Mouse (Mus musculus): ENCODE measurements around the gene Trim62.

The Trim62 gene

GRCm38 (mm10) chr4:128885540-128885939 lies 2.2 kb downstream of the Trim62 start:
- no peak for DNase-seq (ENCODE audit: low spot score in 2 of 2)

DNA sequence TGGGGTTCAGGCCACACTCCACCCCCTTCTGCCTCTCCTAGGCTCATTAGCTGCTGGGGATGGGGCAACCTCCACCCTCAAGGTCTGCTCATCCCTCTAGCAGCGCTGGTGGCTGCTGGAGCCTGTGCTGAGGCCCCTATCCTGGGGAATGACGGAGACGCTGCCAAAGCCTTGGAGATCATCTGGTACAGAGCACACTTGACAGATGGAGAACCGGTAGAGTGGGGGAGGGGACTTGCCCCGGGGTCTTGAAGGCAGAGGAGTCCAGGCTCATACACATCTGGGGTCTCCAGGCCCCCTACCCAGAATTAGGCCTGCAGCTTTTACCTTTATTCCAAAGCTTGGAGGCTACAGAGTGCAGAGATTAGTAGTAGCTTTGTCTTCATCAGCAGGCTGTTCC lies 3.2 kb downstream of the Trim62 start:
- no peak for DNase-seq (ENCODE audit: low spot score in 2 of 2)

DNA sequence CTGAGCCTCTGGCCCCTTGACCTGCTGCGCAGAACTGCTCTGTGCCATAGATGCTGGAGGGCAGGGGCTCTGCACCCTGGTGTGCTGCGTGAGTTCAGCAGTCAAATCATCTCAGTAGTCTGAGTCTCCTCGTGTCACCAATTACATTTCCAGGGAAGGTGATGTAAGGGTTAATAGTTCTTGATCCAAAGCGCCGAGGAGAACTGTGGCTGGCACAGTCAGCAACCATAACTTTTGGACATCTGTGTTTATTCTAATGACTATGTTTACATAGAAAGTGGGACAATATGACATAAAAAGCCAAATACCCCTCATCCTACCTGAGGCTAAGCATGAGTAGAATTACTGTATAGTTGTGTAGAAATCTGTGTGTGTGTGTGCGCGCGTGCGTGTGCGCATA lies 3.6 kb downstream of the Trim62 start:
- DNase-seq (ENCODE audit: low spot score in 2 of 2) = no peak

DNA sequence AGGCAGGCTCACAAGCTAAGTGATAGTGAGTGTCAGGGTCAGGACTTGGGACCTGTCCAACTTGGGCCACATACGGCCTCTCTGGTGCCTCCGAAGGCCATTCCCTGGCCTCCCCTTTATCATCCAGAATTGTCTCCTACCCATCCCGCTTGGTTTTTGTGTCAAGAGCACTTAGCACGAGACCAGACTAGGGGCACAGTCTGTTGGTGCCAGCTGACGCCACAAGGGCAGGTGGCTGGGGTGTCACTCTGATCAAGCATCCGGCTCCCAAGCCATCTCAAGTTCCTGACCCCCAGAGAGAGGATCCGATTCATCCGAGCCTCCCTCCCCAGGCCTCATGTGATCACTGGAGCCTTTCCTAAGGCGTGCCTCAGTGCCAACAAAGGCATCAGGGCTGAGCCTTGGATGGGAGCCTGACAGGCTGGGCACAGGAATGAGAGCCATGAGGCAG lies 4.3 kb downstream of the Trim62 start:
- DNase-seq (ENCODE audit: low spot score in 2 of 2) = no peak

DNA sequence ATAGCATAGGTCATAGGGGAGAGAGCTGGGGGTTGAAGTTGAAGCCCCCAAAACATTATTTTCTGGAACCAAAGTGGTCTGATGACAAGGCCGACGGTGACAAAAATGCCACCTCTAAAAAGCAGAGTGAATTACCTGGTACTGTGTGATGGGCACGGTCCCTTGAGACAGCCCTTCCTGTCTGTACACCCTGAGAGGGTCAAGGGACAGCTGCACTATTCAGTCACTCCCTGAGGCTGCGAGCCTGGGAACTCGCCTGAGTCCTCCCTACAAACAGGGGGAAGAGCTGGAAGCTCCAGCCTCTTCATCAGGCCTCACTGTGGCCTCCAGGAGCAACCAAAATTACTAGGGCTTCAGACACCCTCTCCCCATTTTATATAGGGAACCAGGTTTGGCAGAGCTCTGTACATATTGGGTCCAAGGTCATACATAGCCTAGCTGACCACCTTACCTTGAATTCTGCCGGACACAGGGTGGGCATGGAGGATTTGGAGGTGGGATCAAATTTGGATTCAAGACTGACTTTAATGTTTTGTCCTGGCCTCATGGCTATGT lies 5.1 kb downstream of the Trim62 start:
- no peak for DNase-seq (ENCODE audit: low spot score in 2 of 2)

DNA sequence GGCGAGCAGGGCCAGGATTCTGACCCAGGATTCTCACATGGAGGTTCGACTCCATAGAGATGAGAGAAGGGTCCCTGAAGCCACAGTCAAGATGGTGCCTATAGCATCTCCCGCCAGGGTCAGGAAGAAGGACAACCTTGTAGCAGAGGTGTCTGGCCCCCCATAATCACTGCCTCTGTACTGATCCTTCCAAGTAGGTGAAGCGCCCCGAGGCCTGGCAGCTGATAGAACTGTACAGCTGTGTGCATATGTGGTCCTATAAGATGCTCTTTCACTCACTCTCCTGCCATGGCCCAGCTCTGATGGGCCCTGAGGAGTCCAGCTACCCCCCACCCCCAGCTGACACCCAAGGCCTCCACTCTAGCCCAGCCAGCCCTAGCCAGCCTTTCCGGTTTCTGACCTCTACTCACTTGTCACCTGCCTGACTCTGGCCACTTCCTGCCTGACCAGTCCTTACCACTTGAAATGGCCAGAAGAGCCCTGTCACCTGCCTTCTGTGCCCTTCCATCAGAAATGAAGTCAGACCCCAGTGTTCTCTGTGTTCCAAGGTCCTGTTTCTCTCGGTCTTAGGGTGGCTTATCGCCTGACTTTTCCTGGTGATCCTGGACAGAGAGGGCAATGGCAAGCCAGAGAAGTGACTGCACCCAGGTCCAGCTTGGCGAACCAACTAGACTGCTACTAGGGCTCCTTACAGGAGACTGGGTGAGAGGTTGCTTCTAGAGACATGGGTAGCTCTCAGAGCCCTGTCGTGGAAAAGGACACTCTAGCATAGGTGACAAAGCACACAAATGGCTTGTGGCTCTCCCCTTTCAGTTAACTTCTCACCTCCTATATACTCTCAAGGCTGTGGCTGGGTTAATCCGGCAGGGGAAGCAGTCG lies 6.6 kb downstream of the Trim62 start:
- DNase-seq (ENCODE audit: low spot score in 2 of 2) = peak in 1 of 2 experiments; percentile 58

GRCm38 (mm10) chr4:128891157-128891556 lies 7.8 kb downstream of the Trim62 start:
- DNase-seq (ENCODE audit: low spot score in 2 of 2) = no peak

DNA sequence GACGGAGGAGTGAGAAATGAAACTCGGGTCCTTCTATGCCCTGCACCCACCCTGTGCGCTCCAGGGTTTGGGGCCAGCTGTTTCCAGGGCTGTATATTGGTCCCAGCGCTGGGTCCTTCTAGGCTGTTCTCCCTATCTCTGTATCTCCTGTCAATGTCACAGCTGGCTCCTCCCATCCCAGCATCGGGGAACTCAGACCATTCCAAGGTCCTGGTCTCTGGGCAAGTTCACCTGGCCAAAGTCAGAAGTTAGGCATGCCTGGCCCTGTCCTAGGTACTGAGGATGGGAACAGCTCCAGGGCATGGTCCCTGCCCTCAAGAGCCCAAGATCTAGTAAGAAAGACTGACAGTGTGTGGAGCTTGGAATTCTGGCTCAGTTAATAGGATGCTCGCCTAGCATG lies 8.4 kb downstream of the Trim62 start:
- DNase-seq (ENCODE audit: low spot score in 2 of 2) = no peak

- no peak for DNase-seq (ENCODE audit: low spot score in 2 of 2)
Observed at GRCm38 (mm10) chr4:128892188-128892587, 8.8 kb downstream of the Trim62 start.

GRCm38 (mm10) chr4:128894112-128894511 lies 10.7 kb downstream of the Trim62 start:
- DNase-seq (ENCODE audit: low spot score in 2 of 2) = no peak

- no peak for DNase-seq (ENCODE audit: low spot score in 2 of 2)
Observed at GRCm38 (mm10) chr4:128895841-128896240, 12.5 kb downstream of the Trim62 start.

GRCm38 (mm10) chr4:128896667-128897066 lies 13.3 kb downstream of the Trim62 start:
- no peak for DNase-seq (ENCODE audit: low spot score in 2 of 2)

DNA sequence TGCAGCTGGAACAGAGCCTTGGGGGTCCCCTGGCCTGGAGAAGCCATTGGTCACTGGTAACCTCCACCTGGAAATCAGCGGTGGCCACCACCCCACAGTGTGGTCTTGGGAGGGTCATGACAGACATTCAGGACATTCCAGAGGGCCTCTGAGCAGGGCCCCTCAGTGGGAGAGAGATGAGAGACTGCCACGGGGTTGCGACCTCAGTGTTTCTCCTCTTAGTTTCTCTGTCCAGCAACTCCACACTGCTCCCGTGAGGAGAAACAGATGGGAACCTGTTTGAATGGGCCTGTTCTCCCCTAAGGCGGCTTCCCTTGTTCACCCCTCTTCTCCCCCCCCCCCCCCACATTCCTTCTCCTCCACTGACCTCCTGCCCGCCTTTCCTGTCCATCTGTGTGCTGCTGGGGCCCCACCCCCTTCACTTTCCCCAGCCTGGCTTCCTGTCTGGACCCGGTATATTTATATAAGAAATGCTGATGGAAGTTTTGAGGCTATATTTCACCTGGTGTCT lies 14.6 kb downstream of the Trim62 start:
- DNase-seq (ENCODE audit: low spot score in 2 of 2) = no peak

DNA sequence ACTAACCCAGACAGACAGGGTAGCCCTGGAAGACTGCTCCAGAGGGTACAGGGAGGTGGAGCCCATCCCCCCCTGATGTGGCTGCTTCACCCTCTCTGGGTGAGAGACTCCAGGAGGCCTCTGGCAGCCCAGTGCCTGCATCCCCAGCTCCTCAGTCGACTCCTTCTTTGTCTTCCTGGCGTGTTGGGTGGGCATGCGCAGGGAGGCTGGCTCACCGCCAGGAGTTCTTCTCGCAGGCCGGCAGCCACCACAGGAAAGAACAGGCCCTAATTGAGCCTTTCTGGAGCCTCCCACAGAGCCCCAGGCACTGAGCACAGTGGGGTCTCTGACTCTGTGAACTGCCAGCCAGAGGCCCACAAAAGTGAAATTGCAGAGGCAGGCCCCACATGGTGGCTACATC lies 16.0 kb downstream of the Trim62 start:
- DNase-seq (ENCODE audit: low spot score in 2 of 2) = no peak

- DNase-seq (ENCODE audit: low spot score in 2 of 2) = no peak
Observed at GRCm38 (mm10) chr4:128900484-128900883, 17.1 kb downstream of the Trim62 start.

- DNase-seq (ENCODE audit: low spot score in 2 of 2) = no peak
Observed at GRCm38 (mm10) chr4:128902390-128902789, 19.0 kb downstream of the Trim62 start.

DNA sequence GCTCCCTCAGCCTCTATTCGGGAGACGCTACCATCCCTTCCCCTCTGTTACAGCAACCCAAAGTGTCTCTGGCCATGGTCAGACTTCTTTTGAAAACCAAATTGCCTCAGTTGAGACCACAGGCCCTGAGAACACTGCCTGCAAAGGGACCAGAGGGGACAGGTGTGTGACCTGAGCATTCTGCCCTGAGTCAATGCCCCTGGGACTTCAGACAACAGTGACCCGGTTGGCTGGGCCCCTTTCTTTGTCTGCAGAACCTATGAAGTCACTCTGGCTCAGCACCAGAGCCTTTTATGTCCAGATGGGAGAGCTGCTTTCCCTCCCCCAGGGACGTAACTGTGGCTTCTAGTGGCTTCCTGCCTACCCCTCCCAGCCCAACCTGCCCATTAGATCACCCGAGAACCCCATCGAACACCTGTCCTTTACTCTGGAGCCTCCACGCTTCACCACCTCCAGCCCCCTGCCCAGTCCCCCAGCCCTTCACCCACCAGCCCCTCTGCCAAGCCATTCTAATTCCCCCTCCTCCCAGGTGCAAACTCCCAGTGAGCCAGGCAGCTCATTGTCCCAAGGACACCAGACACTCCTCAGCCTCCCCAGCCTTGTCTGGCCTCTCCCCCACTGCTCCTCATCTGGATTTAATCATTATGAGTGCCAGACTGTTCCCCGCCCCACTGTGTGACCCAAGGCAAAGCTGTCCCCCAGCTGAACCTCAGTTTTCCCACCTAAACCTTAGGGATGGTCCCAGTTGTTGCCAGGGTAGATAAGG lies 20.8 kb downstream of the Trim62 start:
- no peak for DNase-seq (ENCODE audit: low spot score in 2 of 2)

DNA sequence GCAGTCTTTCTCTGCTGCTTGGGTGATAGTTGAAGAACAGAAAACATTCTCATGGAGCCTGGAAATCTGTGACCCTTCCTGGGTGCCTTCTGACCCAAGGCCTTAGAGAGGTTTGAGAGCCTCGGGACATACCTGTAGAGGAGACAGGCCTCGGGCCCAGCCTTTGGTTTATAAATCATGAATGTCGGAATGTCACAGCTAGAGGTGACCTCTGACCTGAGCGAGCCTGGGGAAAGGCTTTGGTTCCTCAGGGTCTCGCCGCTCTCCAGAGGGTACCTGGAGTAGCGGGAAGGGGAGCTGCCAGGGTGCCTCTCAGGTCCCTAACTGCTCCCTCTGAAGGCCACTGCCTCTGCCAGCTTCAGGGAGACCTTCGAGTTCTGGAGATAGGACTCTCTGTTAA lies 21.9 kb downstream of the Trim62 start:
- DNase-seq (ENCODE audit: low spot score in 2 of 2) = no peak

GRCm38 (mm10) chr4:128906757-128907156 lies 23.4 kb downstream of the Trim62 start:
- no peak for DNase-seq (ENCODE audit: low spot score in 2 of 2)

DNA sequence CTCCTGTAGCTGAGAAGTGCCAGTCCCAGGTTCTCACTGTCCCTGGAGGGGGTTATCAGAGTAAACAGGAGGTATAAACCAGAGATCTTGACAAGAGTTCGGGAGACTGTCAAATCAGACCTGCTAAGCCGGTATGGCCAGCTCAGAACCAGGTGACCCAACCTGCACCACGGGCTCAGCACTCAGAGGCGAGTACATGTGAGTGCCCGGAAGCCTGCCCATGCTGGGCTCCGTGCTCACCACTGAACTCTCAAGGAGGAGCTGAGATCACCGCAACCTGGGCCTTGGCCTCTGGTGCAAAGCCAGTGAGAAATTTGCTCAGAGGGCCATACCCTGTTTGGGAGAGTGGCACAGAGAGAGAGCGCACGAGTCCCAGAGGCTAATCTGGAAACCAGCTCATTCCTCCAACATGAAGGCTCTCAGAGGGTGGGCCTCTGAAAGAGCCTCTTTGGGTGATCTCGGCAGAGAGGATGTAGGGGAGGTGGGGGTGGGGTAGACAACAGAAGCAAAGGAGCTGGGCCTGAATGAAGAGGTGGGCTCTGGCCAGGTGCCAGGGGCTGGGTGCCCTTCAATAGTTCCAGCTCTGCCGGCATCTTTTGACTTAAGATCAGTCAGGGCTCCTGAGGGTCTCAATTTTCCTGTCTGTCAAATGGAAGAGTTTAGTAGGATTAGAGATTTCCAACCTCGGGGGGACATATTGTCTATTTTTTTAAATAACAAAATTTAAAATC lies 24.0 kb downstream of the Trim62 start:
- DNase-seq (ENCODE audit: low spot score in 2 of 2) = peak; percentile 59 to 68

DNA sequence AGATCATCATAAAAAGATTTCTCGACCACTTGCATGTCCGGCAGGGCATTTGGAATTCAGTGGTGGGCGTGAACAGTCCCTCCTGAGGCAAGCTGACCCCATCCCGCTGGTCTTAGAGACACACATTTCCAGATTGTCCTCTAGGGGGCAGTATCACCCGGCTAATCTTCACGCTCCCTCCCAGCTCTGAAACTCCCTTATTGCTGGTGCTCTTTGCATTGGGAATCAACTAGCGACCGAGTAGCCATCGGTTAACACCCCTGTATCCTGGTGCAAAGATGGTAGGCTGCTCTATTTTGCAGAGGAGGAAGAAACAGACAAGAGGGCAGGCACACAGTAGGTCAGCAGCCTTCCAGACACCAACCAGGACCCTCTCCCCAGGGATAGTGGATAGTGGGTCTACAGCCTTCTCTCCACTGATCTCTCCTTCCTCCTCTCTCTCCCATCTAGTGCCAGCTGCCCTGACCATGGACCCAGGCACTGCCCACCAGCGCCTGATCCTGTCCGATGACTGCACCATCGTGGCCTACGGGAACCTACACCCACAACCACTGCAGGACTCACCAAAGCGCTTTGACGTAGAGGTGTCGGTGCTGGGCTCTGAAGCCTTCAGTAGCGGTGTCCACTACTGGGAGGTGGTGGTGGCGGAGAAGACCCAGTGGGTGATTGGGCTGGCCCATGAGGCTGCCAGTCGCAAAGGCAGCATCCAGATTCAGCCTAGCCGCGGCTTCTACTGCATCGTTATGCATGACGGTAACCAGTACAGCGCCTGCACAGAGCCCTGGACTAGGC lies 25.4 kb downstream of the Trim62 start:
- no peak for DNase-seq (ENCODE audit: low spot score in 2 of 2)

Measured in urinary bladder, adult 18-20 months (tissue).